Mouse (Mus musculus) forebrain, embryonic 13.5 days (tissue): Measurements from ENCODE around the gene Slc39a7. TPM values are rescaled to one million over a fixed set of nuclear protein-coding genes. Genes with fewer than 3 reads are reported as not detected.

ENCODE experiments used
- ATAC-seq: fragments of 200-750 bp; cut with Nextera tagmentation; 2 replicates; pipeline ENCODE4 v1.8.0; 2017
- H3K27ac ChIP-seq: fragments of 300-500 bp; sonication (generic); 2 replicates; pipeline ENCODE4 v1.5.1; 2015; ENCODE audit warnings: inconsistent platforms, mild to moderate bottlenecking, moderate library complexity
- H3K27me3 ChIP-seq: fragments of 300-500 bp; sonication (generic); 2 replicates; pipeline ENCODE4 v1.6.1; 2015; ENCODE audit warnings: mild to moderate bottlenecking, inconsistent platforms
- H3K36me3 ChIP-seq: fragments of 300-500 bp; sonication (generic); 2 replicates; pipeline ENCODE4 v1.6.1; 2015; ENCODE audit warnings: mild to moderate bottlenecking, inconsistent platforms; ENCODE audit not compliant: poor library complexity, severe bottlenecking
- H3K4me1 ChIP-seq: fragments of 300-500 bp; sonication (generic); 2 replicates; pipeline ENCODE4 v1.6.1; 2015; ENCODE audit warnings: inconsistent platforms
- H3K4me2 ChIP-seq: fragments of 300-500 bp; sonication (generic); 2 replicates; pipeline ENCODE4 v1.6.1; 2015; ENCODE audit warnings: inconsistent platforms, mild to moderate bottlenecking, moderate library complexity
- H3K4me3 ChIP-seq: fragments of 300-500 bp; sonication (generic); 2 replicates; pipeline ENCODE4 v1.5.1; 2015; ENCODE audit warnings: mild to moderate bottlenecking, inconsistent platforms
- H3K9ac ChIP-seq: fragments of 300-500 bp; sonication (generic); 2 replicates; pipeline ENCODE4 v1.6.1; 2015; ENCODE audit warnings: mild to moderate bottlenecking, inconsistent platforms
- H3K9me3 ChIP-seq: fragments of 300-500 bp; sonication (generic); replicated peaks from 2 replicates; pipeline ENCODE4 v1.6.1; 2016; ENCODE audit warnings: inconsistent platforms
- WGBS: fragments of 180-500 bp; shearing (Covaris S2); methylation state at CpG from one replicate; pipeline ENCODE4 v1.1.7; 2015; 5-methylcytosine and 5-hydroxymethylcytosine counted together
- polyA plus RNA-seq: library from polyadenylated mRNA; unstranded; fragments of >200 nt; fragmentation: Nextera tagmentation; extraction: Ambion mirVana; gene quantifications from 2 replicates; pipeline ENCODE4 v1.2.1, GENCODE M21; 2015

Slc39a7 gene
- polyA plus RNA-seq, 1 experiment from 2014 or later = 139 TPM

DNA sequence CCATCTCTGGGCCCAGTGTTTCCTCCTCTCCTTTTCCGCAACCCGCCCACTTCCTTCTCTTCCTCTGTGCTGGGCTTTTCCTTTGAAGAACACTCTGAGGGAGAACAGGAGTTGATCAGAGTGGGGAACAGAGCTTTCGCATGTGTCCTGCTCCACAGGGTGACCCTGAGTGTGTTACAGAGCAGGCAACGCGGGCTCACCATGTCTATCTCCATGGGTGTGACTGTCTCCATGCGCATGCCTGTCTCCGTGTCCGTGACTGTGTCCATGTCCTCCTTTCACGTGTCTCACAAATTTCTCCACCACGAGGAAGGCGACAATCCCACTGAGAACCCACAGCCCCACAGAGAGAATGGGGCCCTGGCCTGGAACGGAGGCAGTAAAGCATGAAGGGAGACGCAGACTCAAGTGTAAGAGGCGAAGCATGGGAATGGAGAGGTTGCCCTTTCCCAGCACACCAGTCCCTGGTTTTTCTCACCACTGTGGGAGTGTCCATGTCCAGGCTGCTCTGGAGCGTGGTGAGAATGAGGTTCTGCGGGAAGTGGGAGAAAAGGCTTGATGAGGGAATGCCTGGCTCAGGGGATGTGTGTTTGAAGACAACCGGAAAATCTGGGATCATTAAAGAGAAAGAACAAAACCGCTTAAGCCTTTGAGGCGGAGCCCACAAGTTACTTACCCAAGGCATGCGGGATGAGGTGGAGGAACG, 1.4 kb downstream of the Slc39a7 start:
- H3K27me3 ChIP-seq = no peaks in the 10 kb centered on the region
- H3K27ac ChIP-seq = peak overlapping the region; percentile 97; the same call in 1 of the 2 replicates
- peak overlapping the region; percentile 94 for H3K9ac ChIP-seq
- H3K36me3 ChIP-seq = peaks cover 30% of the 10 kb centered on the region
- ATAC-seq = no peak
- H3K4me3 ChIP-seq = peak overlapping the region; percentile 87
- H3K4me2 ChIP-seq = peak overlapping the region; percentile 99
- peaks cover 77% of the 10 kb centered on the region for H3K4me1 ChIP-seq
- no peaks in the 10 kb centered on the region for H3K9me3 ChIP-seq
- 75% methylated on average over 21 of the region's 21 CpGs for WGBS

DNA sequence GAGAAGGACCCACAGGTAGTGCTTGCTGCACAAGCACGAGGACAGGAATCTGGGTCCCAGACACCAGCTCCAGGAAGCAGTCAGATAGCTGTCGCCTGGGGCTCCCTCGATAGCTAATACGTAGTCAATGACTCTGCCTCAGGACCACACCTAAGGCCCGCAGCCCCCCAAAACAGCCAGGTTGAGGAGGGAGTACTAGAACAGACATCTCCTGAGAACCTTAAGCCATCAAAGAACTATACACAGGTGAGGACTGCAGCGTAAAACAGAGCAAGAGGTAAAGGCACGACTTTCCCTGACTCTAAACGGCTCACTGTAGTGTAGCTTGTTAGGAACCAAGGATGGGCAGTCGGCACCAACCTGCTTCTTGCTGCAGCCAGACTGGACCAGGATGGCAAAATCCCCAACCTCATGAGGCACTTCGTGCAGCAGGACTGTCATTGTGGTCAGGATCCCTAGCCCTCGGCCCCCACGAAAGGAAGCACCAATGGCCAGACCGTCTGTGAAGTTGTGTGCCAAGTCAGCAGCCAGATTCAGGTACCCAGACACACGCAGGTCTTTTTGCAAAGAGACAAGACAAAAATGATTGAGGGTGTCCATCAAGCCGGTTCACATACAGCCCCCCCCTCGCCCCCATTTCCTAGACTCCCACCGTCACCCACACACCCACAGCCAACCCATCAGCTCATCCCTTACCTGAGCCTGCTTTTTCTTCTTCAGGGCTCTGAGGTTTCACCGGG, 2.2 kb downstream of the Slc39a7 start:
- ATAC-seq = no peak
- peak overlapping the region; percentile 87 for H3K4me3 ChIP-seq
- H3K9me3 ChIP-seq = no peaks in the 10 kb centered on the region
- H3K9ac ChIP-seq = peak overlapping the region; percentile 96
- H3K36me3 ChIP-seq = peaks cover 25% of the 10 kb centered on the region
- no peak overlapping the region for H3K27ac ChIP-seq
- H3K4me2 ChIP-seq = peak overlapping the region; percentile 99
- peaks cover 78% of the 10 kb centered on the region for H3K4me1 ChIP-seq
- H3K27me3 ChIP-seq = no peaks in the 10 kb centered on the region
- WGBS = 88% methylated on average over 18 of the region's 18 CpGs

- Histone ChIP-seq H3K4me3 (peak overlapping the region; percentile 89), H3K9me3 (no peaks in the 10 kb centered on the region), H3K9ac (peak overlapping the region; percentile 96; the same call in 1 of the 2 replicates), H3K27me3 (no peaks in the 10 kb centered on the region), H3K4me2 (peak overlapping the region; percentile 99), H3K27ac (peak overlapping the region; percentile 96), H3K36me3 (peaks cover 20% of the 10 kb centered on the region), H3K4me1 (peaks cover 78% of the 10 kb centered on the region)
- ATAC-seq = no peak
- whole genome bisulfite sequencing = 41% methylated on average over 17 of the region's 17 CpGs
These were observed 2.9 kb downstream of the Slc39a7 start for GRCm38 (mm10) chr17:34028501-34029149.

DNA sequence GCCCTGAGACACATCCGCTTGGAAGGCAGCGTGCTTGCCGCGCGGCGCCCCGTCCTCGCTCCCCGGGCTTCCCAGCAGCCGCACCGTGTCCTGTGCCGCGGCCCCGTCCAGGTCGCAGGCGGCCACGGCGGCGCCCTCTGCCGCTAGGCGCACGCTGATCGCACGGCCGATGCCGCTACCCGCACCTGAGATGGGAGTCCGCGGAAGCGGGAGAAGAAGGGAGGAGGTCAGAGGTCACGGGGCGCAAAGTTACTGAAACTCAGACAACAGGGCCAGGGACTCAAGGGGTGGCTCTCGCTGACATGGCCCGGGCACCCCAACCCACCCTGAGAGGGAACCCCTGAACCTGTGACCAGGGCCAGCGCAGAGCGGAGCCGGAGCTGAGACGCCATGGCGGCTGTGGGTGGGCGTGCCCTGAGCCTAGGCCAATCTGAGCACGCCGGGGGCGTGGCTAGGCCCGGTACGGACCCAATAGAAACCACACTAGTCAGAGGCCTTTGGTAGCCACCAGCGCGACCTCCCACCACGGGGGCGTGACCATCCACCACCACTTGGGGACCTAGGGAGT, 3.7 kb downstream of the Slc39a7 start, which contains the start of gene H2-Ke6:
H2-Ke6 (minus strand) TSS at position 405 of the 568 bp plus-strand sequence.
- H3K27me3 ChIP-seq = no peaks in the 10 kb centered on the region
- H3K9ac ChIP-seq = peak within 1 kb of the TSS; percentile 96
- H3K4me2 ChIP-seq = peak within 1 kb of the TSS; percentile 99
- peak within 1 kb of the TSS; percentile 96 for H3K27ac ChIP-seq
- ATAC-seq = peak; percentile 72
- peak within 1 kb of the TSS; percentile 89 for H3K4me3 ChIP-seq
- under 1% methylated on average over 42 of the region's 49 CpGs for WGBS
- H3K36me3 ChIP-seq = peaks cover 26% of the 10 kb centered on the region
- no peaks in the 10 kb centered on the region for H3K9me3 ChIP-seq
- H3K4me1 ChIP-seq = peaks cover 78% of the 10 kb centered on the region

GRCm38 (mm10) chr17:34026917-34027655, 4.4 kb downstream of the Slc39a7 start:
- Histone ChIP-seq H3K9me3 (no peaks in the 10 kb centered on the region), H3K36me3 (peaks cover 33% of the 10 kb centered on the region)
- WGBS = under 1% methylated on average over 36 of the region's 36 CpGs

DNA sequence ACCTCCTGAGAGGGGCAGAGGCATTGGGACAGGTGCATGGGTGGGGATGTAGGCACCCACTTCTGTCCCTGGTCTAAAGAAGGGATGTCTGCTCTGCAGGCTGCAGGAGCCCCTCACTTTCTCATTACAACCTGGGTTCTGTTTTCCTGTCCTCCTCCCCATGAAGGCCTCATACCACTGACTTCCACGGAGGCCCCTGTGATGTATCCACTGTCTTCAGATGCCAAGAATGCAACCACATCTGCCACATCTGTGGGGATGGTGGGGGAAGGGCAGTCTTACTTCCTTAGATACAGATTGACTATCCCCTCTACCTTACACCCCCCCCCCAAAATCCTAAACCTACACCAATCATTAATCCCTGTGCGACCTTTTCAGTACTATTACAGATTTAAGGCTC, 5.3 kb downstream of the Slc39a7 start:
- H3K4me2 ChIP-seq = peak overlapping the region; percentile 92
- H3K36me3 ChIP-seq = peaks cover 41% of the 10 kb centered on the region
- ATAC-seq = no peak
- no peaks in the 10 kb centered on the region for H3K9me3 ChIP-seq
- H3K4me3 ChIP-seq = peak overlapping the region; percentile 89
- H3K9ac ChIP-seq = peak overlapping the region; percentile 96
- H3K27ac ChIP-seq = peak overlapping the region; percentile 96
- H3K27me3 ChIP-seq = no peaks in the 10 kb centered on the region
- 4% methylated on average over 2 of the region's 2 CpGs for WGBS
- peaks cover 77% of the 10 kb centered on the region for H3K4me1 ChIP-seq

More at GRCm38 (mm10) chr17:34026917-34027655, 4.4 kb downstream of the Slc39a7 start:
- Histone ChIP-seq H3K27me3 (no peaks in the 10 kb centered on the region), H3K4me3 (peak overlapping the region; percentile 89), H3K9ac (peak overlapping the region; percentile 96), H3K4me2 (peak overlapping the region; percentile 92), H3K4me1 (peaks cover 77% of the 10 kb centered on the region), H3K27ac (peak overlapping the region; percentile 96)
- no peak for ATAC-seq

DNA sequence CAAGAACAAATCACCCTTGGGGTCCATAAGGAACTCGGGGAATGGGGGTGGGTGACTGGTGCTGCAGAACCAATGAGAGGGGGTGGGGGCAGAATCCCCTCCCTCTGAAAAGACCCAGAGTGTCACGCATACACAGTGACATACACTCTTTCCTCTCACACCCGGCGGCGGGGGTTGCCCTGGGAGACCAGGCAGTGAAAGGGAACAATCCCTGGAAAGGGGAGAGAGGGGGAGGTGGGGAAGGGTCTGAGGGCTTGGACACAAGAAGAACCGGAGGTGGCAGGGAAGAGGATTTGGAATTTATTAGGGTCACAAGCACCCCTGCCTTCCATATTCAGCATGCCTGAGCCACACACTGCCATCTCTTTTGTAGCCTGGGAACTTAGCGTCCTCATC, 5.7 kb downstream of the Slc39a7 start:
- WGBS = 7% methylated on average over 7 of the region's 7 CpGs
- Histone ChIP-seq H3K4me2 (peak overlapping the region; percentile 92), H3K4me3 (peak overlapping the region; percentile 89), H3K27ac (peak overlapping the region; percentile 96), H3K4me1 (peaks cover 74% of the 10 kb centered on the region), H3K36me3 (peaks cover 46% of the 10 kb centered on the region), H3K9ac (peak overlapping the region; percentile 96), H3K9me3 (no peaks in the 10 kb centered on the region), H3K27me3 (no peaks in the 10 kb centered on the region)
- ATAC-seq = peak; percentile 34

GRCm38 (mm10) chr17:34024861-34025755, 6.4 kb downstream of the Slc39a7 start:
- Histone ChIP-seq H3K4me3 (peak overlapping the region; percentile 89), H3K36me3 (peaks cover 52% of the 10 kb centered on the region), H3K4me1 (peaks cover 68% of the 10 kb centered on the region), H3K27me3 (no peaks in the 10 kb centered on the region), H3K9me3 (no peaks in the 10 kb centered on the region), H3K9ac (peak overlapping the region; percentile 96), H3K4me2 (peak overlapping the region; percentile 92), H3K27ac (peak overlapping the region; percentile 96)
- WGBS = under 1% methylated on average over 52 of the region's 57 CpGs
- peak; percentile 3; the same call in 1 of the 2 replicates for ATAC-seq

DNA sequence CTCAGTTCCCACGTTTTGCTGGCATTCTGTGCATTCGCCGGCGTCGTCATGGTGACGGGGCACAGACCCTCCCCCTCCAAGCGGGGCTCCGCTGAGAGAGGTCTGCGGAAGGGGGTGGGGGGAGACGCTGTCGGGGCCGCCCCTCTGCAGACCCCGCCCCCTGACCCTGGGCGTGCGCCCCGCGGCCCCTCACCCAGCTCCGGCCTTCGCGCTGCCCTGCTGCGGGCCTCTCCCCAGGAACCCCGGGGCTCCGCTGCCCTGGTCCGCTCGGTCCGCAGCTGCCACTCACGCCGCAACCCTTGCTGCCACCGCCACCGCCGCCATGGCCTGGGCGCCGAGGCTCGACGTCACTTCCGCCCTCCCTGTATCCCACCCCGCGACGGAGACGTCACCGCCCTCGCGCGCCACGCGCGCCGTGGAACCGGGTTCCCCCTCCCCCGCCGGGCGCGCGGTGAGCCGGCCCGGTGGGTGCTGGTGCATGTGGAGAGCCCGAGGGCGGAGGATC, 7.1 kb downstream of the Slc39a7 start, which contains the start of gene Ring1:
Ring1 (minus strand) TSS at position 364 of the 505 bp plus-strand sequence.
- WGBS = under 1% methylated on average over 31 of the region's 58 CpGs
- H3K9ac ChIP-seq = peak within 1 kb of the TSS; percentile 96
- peak; percentile 77 for ATAC-seq
- H3K4me2 ChIP-seq = peak within 1 kb of the TSS; percentile 92
- H3K27ac ChIP-seq = peak within 1 kb of the TSS; percentile 96
- H3K4me3 ChIP-seq = peak within 1 kb of the TSS; percentile 89
- peaks cover 52% of the 10 kb centered on the region for H3K36me3 ChIP-seq
- peaks cover 61% of the 10 kb centered on the region for H3K4me1 ChIP-seq
- H3K9me3 ChIP-seq = 0 out of 2 replicates have a peak, but pooled peaks cover 4% of the 10 kb centered on the region
- no peaks in the 10 kb centered on the region for H3K27me3 ChIP-seq

DNA sequence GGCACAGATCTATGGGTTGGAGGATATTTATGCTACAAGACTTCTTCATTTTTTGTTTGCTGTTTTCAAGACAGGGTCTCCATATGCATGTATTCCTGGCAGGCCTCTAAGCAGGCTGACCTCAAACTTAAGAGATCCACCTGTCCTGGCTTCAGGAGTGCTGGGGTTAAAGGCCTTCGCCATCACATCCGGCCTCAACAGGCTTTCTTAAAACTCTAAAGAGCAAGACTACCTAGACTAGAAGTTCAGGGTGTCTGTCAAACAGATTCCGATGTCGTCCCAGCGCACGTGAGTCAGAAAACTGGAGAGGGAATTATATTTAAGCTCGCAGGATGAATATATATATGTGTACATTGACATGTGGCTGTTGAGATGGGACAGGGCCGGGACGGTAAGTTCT, 7.8 kb downstream of the Slc39a7 start:
- 62% methylated on average over 9 of the region's 9 CpGs for WGBS
- ATAC-seq = no peak
- Histone ChIP-seq H3K36me3 (peaks cover 50% of the 10 kb centered on the region), H3K9ac (peak overlapping the region; percentile 96), H3K4me1 (peaks cover 54% of the 10 kb centered on the region), H3K9me3 (0 out of 2 replicates have a peak, but pooled peaks cover 4% of the 10 kb centered on the region), H3K27ac (peak overlapping the region; percentile 96; the same call in 1 of the 2 replicates), H3K4me2 (peak overlapping the region; percentile 92), H3K27me3 (no peaks in the 10 kb centered on the region), H3K4me3 (peak overlapping the region; percentile 89)
